Mouse (Mus musculus): ENCODE results near the gene Olfr345.

Olfr345 gene

GRCm38 (mm10) chr2:36639741-36640140, at the start of gene Olfr345:
Gene Olfr345, plus strand, starts transcription at chr2:36640041.
- DNase-seq: no peak

- DNase-seq: no peak
Observed at GRCm38 (mm10) chr2:36685488-36685887, 45.6 kb downstream of the Olfr345 start, which contains the start of gene Olfr346. Gene Olfr346, plus strand, starts transcription at chr2:36685788.
